Mouse (Mus musculus): ENCODE measurements around the gene Pdzd8. TPM values are rescaled to one million over a fixed set of nuclear protein-coding genes. Genes with fewer than 3 reads are reported as not detected.

The Pdzd8 gene
- total and polyA plus RNA-seq, 2 experiments from 2014 or later: 10.8 to 42.6 TPM

DNA sequence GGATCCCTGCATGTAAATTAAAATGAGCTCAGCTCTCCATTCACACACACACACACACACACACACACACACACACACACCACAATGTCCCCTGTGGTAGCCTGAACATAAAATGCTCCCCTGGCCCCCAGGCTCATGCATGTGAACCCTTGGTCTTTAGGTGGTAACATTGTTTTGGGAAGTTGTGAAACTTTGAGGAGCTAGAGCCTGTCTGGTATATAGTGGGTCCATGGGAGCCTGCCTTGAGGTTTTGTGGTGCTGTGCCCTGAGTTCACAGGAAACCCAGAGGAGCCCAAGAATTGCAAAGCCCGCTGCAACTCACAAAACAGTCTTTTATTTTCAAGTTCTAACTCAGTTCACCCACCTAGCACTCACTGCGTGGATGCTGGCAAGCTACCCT lies 92.9 kb downstream of the Pdzd8 start:
- no peak overlapping the region for H3K4me3 ChIP-seq (ENCODE audit: low read length)
- no peaks in the 10 kb centered on the region for H3K27me3 ChIP-seq (ENCODE audit: insufficient read depth, low read length)
- no peaks in the 10 kb centered on the region for H3K36me3 ChIP-seq (ENCODE audit: insufficient read depth, low read length)
- WGBS: 65% methylated on average over 2 of the region's 2 CpGs
- no peak overlapping the region for H3K4me2 ChIP-seq (ENCODE audit: low read depth, low read length)
- H3K9me3 ChIP-seq (ENCODE audit: low read length): no peaks in the 10 kb centered on the region
- ATAC-seq (no peak), DNase-seq (ENCODE audit: low spot score) (no peak)
- H3K9ac ChIP-seq (replicated peaks; ENCODE audit: low read length): no peak overlapping the region
- no peaks in the 10 kb centered on the region for H3K4me1 ChIP-seq (ENCODE audit: insufficient read depth, low read length)
- TF ChIP-seq CTCF (IDR thresholded peaks at IDR 0.05; ENCODE audit: low read depth): no peak
- no peak overlapping the region for H3K27ac ChIP-seq

DNA sequence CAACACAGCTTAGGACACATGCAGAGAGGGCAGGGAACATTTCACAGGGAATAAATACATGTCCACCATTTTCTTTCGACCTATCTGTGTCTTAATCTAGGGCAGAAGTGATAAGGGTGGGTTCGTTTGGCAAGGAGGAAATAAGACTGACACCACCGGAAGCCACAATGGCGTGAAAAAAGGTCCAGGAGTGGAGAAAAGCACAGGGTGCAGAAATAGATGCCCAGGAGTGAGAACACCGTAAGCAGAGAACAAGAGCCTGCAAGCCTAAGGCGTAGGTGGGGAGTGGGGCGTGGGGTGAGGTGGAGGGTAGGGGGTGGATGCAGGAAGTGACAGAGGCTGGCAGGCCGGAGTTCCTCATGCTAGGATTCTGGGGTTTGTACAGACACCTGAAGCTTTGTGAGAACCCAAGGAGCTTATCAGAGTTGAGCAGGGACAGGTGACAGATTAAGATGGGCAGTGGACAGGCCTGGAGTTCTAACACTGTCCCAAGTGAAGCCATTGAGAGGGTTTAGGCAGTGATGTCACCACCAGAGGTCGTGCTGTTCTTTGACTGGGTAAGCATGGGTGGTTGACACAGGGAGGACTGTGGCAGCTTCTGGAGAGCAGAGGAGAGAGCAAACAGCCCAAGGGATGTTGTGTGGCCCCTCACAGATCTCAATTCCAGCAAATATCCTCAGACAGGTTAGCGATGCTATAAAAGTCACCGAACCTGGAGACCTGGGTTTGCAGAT lies 96.9 kb downstream of the Pdzd8 start:
- H3K9me3 ChIP-seq (ENCODE audit: low read length): no peaks in the 10 kb centered on the region
- no peak overlapping the region for H3K4me3 ChIP-seq (ENCODE audit: low read length)
- ATAC-seq (no peak), DNase-seq (ENCODE audit: low spot score) (no peak)
- 77% methylated on average over 11 of the region's 11 CpGs for WGBS
- H3K27me3 ChIP-seq (ENCODE audit: insufficient read depth, low read length): no peaks in the 10 kb centered on the region
- H3K9ac ChIP-seq (replicated peaks; ENCODE audit: low read length): no peak overlapping the region
- H3K4me2 ChIP-seq (ENCODE audit: low read depth, low read length): no peak overlapping the region
- no peaks in the 10 kb centered on the region for H3K4me1 ChIP-seq (ENCODE audit: insufficient read depth, low read length)
- no peaks in the 10 kb centered on the region for H3K36me3 ChIP-seq (ENCODE audit: insufficient read depth, low read length)
- TF ChIP-seq CTCF (IDR thresholded peaks at IDR 0.05; ENCODE audit: low read depth): peak; percentile 10; the same call in 1 of the 2 replicates
- H3K27ac ChIP-seq: no peak overlapping the region

DNA sequence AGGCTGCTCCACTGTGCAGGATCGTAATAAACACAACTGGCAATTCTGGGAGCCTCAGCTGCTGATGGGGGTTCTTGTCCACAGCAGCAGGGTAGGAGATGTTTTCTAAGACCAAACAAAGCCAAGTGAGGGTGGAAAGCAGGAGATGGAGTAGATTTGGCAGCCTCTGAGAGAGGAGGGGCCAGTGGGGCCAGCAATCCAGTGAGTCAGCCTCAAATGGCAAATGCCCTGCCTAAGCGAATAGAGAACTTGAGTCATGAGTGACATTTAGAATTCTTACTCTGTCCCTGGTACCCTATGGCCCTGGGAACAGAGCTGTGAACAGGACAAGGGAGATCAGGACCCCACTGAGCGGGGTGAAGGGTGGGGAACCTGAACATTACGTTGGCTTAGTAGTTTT lies 97.4 kb downstream of the Pdzd8 start:
- no peak overlapping the region for H3K9ac ChIP-seq (replicated peaks; ENCODE audit: low read length)
- H3K4me3 ChIP-seq (ENCODE audit: low read length): no peak overlapping the region
- H3K27ac ChIP-seq: no peak overlapping the region
- no peaks in the 10 kb centered on the region for H3K9me3 ChIP-seq (ENCODE audit: low read length)
- no peaks in the 10 kb centered on the region for H3K4me1 ChIP-seq (ENCODE audit: insufficient read depth, low read length)
- H3K27me3 ChIP-seq (ENCODE audit: insufficient read depth, low read length): no peaks in the 10 kb centered on the region
- ATAC-seq (no peak), DNase-seq (ENCODE audit: low spot score) (no peak)
- H3K36me3 ChIP-seq (ENCODE audit: insufficient read depth, low read length): no peaks in the 10 kb centered on the region
- TF ChIP-seq CTCF (IDR thresholded peaks at IDR 0.05; ENCODE audit: low read depth): no peak
- H3K4me2 ChIP-seq (ENCODE audit: low read depth, low read length): no peak overlapping the region
- WGBS: 80% methylated on average over 4 of the region's 4 CpGs

Other genes starting within 250 kb of the Pdzd8 start
- not detected in 2 replicates for gene Vax1, start 175.7 kb downstream of the Pdzd8 start, total RNA-seq (2014; rRNA removed)
- gene Vax1, start 175.7 kb downstream of the Pdzd8 start, polyA plus RNA-seq (2015; fragmentation: Nextera tagmentation; extraction: Ambion mirVana): not detected in 2 replicates
- gene Kcnk18, start 126.6 kb downstream of the Pdzd8 start, total RNA-seq (2014; rRNA removed): not detected in 2 replicates
- gene Kcnk18, start 126.6 kb downstream of the Pdzd8 start, polyA plus RNA-seq (2015; fragmentation: Nextera tagmentation; extraction: Ambion mirVana): 0.05 TPM in 1 of 2 replicates, not detected in the other
- gene Slc18a2, start 84.9 kb downstream of the Pdzd8 start, total RNA-seq (2014; rRNA removed): 11.4 and 13.7 TPM in 2 replicates
- 21.3 and 21.7 TPM in 2 replicates for gene Slc18a2, start 84.9 kb downstream of the Pdzd8 start, polyA plus RNA-seq (2015; fragmentation: Nextera tagmentation; extraction: Ambion mirVana)
- 47.7 and 63.1 TPM in 2 replicates for gene Rps12-ps3, start 23.5 kb downstream of the Pdzd8 start, total RNA-seq (2014; rRNA removed)
- gene Rps12-ps3, start 23.5 kb downstream of the Pdzd8 start, polyA plus RNA-seq (2015; fragmentation: Nextera tagmentation; extraction: Ambion mirVana): 4.5 and 13.9 TPM in 2 replicates
- 0.18 and 0.47 TPM in 2 replicates for gene Emx2, start 112.6 kb upstream of the Pdzd8 start, total RNA-seq (2014; rRNA removed)
- gene Emx2, start 112.6 kb upstream of the Pdzd8 start, polyA plus RNA-seq (2015; fragmentation: Nextera tagmentation; extraction: Ambion mirVana): 0.08 and 0.15 TPM in 2 replicates